Mouse (Mus musculus) liver (tissue): ENCODE measurements around the gene Rft1.

ENCODE experiments used
- DNase-seq: peaks from one replicate; pipeline ENCODE4 v3.0.0-alpha.2; 2020; ENCODE audit warnings: mixed read lengths

Rft1 gene

DNA sequence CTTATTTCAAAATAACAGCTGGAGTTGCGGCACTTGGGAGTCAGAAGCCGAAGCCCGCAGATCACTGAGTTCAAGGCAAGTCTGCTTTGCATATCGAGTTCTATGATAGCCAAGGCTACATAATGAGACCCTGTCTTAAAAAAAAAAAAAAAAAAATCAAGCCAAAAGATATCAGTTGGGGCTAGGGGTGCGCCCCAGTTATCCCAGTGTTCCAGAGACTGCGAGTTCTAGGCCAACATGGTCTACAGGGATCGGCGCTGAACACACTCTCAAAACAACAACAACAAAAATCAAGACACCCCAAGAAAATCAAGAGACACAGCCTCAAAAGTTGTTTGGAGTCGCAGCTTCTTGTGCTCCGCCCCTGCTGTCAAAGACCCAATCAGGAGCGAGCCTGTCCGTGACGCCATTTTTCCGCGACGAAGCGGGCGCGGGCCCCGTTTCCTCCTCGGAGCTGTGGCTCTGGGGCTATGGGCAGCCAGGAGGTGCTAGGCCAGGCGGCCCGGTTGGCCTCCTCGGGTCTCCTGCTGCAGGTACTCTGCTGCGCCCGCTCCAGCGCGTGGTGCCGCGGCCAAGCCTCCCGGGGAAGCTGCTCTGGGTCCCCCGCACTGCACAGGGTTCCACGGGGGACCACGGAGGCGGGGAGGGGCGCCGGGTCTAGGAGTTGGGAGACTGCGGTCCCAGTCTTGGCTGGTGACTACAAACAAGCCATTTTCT, at the start of gene Rft1:
Gene Rft1 (plus strand): TSS at position 418 of the 717 bp plus-strand sequence.
- peak; percentile 96 for DNase-seq

- no peak for DNase-seq
Observed at GRCm38 (mm10) chr14:30606817-30607216, 47.3 kb upstream of the Rft1 start.

GRCm38 (mm10) chr14:30607696-30608095, 46.5 kb upstream of the Rft1 start:
- no peak for DNase-seq

- no peak for DNase-seq
Observed at GRCm38 (mm10) chr14:30608176-30608575, 46.0 kb upstream of the Rft1 start.

GRCm38 (mm10) chr14:30609499-30609898, 44.7 kb upstream of the Rft1 start:
- DNase-seq = no peak

DNA sequence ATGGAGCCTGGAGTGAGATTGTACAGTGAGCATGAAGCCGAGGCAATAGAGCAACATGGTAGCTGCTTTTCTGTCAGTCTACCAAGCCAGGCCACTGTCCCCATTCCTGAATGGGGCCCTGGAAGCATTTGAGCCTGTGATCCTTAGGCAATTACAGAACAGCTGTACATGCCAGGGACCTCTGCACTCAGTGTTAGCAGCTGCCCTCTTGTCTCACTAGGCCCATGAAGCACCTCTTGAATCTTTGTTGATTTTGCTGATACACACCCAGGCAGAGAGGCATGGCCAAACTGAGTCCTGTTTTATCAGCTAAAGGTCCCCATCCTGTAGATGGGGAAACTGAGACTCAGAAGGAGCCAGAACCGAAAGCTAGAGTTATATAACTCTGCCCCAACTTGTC, 43.9 kb upstream of the Rft1 start:
- no peak for DNase-seq

DNA sequence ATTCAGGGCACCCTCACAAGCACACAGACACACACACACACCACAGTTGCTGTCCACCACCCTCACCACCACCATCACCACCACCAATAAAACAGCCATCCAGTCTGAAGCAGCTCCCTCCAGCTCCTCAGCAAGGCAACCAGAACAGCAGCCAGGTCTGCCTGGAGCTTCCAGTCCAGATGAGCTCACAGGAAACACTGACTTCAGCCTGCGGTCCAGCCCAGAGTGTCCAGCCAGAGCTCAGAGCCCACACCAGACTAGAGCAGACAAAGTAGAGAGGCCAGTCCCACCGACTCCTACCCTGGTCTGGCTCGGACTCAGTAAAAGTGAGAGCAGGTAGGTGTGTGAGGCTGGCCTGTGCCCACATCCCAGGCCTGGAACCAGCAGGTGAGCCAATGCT, 43.2 kb upstream of the Rft1 start:
- no peak for DNase-seq

DNA sequence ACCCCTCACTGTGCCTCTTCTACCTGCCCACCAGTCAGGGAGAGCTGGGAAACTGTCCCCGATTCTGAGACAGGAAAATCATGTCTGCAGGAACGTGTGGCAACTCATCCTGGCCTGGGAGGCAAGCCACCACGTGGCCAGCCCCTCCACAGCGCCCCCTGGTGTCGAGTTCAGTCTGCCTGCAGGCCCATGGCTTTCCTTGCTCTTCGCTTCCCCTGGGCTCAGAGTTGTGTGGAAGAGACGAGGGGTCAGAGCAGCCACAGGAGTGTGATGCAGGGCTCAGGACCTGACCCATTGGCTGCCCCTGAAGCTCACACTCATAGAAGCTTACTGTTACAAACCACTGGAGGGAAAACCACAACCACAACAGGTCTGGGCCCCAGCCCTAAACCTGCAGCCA, 41.6 kb upstream of the Rft1 start:
- DNase-seq = peak; percentile 83

DNA sequence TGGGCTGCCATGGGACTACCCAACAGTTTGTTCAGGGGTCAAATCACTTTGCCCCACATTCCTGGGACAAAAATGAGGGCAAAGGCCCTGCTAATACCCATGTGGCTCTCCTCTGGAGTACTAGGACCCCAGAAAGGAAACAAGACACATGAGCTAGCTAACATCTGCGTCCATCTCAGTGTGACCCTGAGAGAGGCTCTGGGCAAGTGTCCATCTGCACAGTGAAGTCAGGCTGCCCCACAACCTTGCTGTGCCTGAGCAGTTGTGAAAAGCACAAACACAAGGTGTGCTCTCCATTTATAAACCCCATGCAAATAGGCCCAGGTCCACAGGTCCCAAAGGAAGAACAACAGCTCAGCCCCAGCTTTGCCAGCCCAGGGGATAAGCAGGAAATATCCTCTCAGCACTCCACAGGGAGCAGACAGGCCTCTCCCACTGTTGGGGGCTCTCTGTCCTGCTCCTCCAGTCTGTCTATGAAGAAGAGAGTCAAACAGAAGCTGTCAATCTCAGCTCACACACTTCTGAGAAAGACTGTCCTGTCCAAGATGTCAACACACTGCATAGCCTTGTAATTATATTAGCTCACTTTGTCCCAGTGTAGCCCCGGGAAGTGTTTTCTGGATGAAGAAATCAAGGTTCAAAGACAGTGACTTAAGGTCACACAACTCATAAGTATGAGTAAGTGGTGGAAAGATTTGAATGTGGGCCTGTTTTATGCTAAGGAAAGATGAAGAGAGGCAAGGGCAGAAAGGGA, 41.0 kb upstream of the Rft1 start:
- DNase-seq = no peak

DNA sequence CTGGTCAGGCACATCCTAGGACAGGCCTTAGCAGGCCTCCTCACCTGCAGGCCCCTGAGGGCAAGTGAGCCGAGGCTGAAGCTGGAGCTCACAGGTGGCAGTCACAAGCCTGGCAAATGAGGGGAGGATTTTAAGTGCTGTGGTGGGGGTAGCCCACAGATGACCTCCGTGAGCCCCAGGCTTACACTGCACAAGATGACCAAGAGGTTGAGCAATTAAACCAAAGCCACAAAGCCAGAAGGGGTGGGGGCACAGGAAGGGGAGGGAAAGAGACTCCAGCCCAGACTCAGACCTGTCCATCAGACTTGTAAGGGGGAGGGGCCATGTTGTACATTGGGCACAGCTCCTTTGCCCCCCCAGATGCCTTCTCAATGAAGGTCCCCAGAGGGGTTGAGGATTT, 37.4 kb upstream of the Rft1 start:
- DNase-seq = no peak

- no peak for DNase-seq
Observed at GRCm38 (mm10) chr14:30618746-30619275, 35.3 kb upstream of the Rft1 start.

- peak; percentile 23 for DNase-seq
Observed at GRCm38 (mm10) chr14:30619982-30620578, 34.1 kb upstream of the Rft1 start.

- DNase-seq = no peak
Observed at GRCm38 (mm10) chr14:30622130-30622529, 32.0 kb upstream of the Rft1 start.

DNA sequence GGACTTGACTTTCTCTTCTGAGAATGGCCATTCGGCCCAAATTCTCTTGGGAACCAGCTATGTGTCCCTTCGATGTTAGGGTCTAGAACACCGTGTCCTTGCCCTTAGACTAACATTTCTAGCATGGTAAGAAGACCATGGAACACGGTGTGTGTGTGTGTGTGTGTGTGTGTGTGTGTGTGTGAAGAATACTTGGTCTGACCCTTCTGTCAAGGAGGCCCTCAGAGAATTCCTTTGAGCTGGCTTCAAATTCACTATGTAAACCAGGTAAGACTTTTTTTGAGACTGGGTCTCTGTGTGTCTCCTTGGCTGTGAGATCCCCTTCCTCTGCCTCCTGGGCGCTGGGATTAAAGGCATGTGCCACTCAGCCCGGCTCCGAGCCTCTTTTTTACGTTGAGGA, 31.6 kb upstream of the Rft1 start:
- DNase-seq = no peak

DNA sequence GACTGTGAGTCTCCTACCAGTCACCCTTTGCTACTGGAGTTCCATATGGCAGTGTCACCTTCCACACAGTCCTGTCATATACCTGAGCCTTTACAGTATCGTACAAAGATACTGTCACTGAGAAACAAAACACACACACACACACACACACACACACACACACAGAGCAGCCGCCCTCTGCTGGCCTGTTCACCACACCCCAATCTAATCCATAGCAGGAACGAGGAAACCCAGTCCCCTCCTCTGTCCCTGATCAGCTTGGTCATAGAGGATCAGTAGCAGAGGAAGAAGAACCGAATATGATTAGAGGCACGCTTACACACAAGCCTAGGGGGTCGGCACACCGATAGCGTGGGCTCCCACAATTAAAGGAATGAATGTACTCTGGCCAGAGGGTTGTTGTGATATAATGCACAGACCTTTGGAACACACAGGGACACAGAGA, 29.9 kb upstream of the Rft1 start:
- no peak for DNase-seq

- peak; percentile 85 for DNase-seq
Observed at GRCm38 (mm10) chr14:30625131-30625807, 28.9 kb upstream of the Rft1 start.

DNA sequence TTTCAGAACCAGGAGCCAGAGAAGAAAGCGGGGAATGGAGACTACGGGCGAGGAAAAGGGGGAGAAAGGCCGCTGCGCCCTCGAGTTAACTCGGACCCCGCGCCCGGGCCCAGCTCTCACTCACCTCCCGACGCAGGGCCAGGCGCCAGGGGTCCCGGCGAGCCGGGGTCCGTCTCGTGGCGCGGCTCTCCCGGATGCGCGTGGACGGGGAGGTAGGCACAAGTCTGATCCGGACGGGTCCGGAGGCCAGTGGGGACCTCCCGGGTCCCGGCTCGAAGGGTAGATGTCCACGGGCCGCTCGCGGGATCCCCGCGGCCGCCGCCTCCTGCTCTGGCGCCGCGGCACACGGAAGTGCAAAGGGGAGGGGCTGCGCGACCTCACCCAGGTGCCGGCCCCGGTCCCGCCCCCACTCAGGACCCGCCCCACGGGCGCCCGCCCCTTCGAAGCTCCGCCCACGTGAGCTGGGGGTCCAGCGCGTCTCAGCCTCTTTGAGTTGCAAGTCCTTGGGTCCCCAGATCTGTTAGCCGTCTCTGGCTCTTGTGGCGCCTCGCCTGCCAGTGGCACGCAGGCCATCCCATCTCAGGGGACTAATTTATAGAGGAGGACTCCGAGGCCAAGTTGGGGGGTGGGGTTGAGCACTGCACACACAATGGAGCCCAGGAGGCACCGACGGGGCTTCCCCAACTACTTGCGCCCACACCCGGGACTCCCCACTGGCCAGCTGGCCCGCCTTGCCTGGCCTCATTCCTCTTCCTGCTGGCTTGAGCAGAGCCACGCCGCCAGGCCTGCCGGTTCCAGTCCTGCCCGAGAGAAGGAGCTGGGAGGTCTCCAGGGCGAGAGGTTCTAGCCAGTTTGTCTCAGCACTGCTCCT, 28.1 kb upstream of the Rft1 start, which contains the start of gene Prkcd:
Gene Prkcd (minus strand): TSS at position 355 of the 871 bp plus-strand sequence.
- peak; percentile 89 for DNase-seq

GRCm38 (mm10) chr14:30626756-30627742, 27.1 kb upstream of the Rft1 start:
- no peak for DNase-seq

- no peak for DNase-seq
Observed at GRCm38 (mm10) chr14:30628235-30628634, 25.9 kb upstream of the Rft1 start.

DNA sequence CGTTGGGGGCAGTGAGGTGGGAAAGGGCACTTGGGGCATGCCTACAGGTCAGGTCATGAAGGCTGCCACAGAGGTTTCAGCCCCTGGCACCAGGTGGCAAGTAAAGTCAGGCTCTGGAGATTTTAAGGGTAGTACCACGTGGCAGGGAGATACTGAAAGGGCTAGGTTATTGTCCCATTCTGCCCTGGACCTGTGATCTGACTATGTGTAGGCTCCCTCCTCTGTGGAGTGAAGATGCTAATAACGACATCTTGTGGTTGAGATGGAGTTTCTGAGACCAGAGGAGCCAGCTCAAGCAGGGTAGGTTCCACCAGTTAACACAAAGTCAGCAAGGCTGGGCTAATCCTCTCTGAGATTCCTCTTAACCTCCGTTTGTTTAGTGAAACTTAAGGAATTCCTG, 24.3 kb upstream of the Rft1 start:
- DNase-seq = no peak
